Mouse (Mus musculus) heart, adult 9 months (tissue): Measurements from ENCODE around the gene H2-Aa.

Experiments
- DNase-seq, 2 experiments: peaks; one replicate each; pipeline ENCODE4 v3.0.0; 2022; ENCODE audit warnings: low spot score in 2 of 2

H2-Aa gene

GRCm38 (mm10) chr17:34263811-34264371 lies 23.7 kb downstream of the H2-Aa start:
- no peak for DNase-seq

GRCm38 (mm10) chr17:34263068-34263467 lies 24.6 kb downstream of the H2-Aa start:
- peak; percentile 79 to 80 for DNase-seq

GRCm38 (mm10) chr17:34261502-34261901 lies 26.1 kb downstream of the H2-Aa start:
- peak; percentile 78 to 83 for DNase-seq

- no peak for DNase-seq
Measured at GRCm38 (mm10) chr17:34260551-34260950, 27.1 kb downstream of the H2-Aa start.

GRCm38 (mm10) chr17:34257594-34258375 lies 29.8 kb downstream of the H2-Aa start, which contains the start of gene H2-Ab1:
Gene H2-Ab1, plus strand, starts transcription at chr17:34257689.
- DNase-seq: peak; percentile 74 to 79

GRCm38 (mm10) chr17:34256501-34256900 lies 31.1 kb downstream of the H2-Aa start:
- no peak for DNase-seq

GRCm38 (mm10) chr17:34251666-34252065 lies 36.0 kb downstream of the H2-Aa start:
- DNase-seq: no peak

- DNase-seq: no peak
Measured at GRCm38 (mm10) chr17:34249878-34250277, 37.7 kb downstream of the H2-Aa start.

- no peak for DNase-seq
Measured at GRCm38 (mm10) chr17:34249361-34249760, 38.3 kb downstream of the H2-Aa start.

- DNase-seq: no peak
Measured at GRCm38 (mm10) chr17:34248764-34249163, 38.9 kb downstream of the H2-Aa start.

- no peak for DNase-seq
Measured at GRCm38 (mm10) chr17:34247047-34247446, 40.6 kb downstream of the H2-Aa start.

GRCm38 (mm10) chr17:34244656-34245055 lies 43.0 kb downstream of the H2-Aa start:
- DNase-seq: no peak

- no peak for DNase-seq
Measured at GRCm38 (mm10) chr17:34240916-34241315, 46.7 kb downstream of the H2-Aa start.

GRCm38 (mm10) chr17:34240366-34240765 lies 47.3 kb downstream of the H2-Aa start:
- DNase-seq: no peak

GRCm38 (mm10) chr17:34239601-34240041 lies 48.0 kb downstream of the H2-Aa start:
- DNase-seq: peak in 1 of 2 experiments; percentile 34

- peak; percentile 47 to 57 for DNase-seq
Measured at GRCm38 (mm10) chr17:34238706-34239105, 48.9 kb downstream of the H2-Aa start, which contains the start of gene H2-Ob. Gene H2-Ob, plus strand, starts transcription at chr17:34238903.

GRCm38 (mm10) chr17:34237741-34238140 lies 49.9 kb downstream of the H2-Aa start:
- DNase-seq: no peak

GRCm38 (mm10) chr17:34236691-34237090 lies 50.9 kb downstream of the H2-Aa start:
- DNase-seq: no peak

GRCm38 (mm10) chr17:34234926-34235325 lies 52.7 kb downstream of the H2-Aa start:
- DNase-seq: peak; percentile 75 to 85
